Mouse (Mus musculus): ENCODE results near the gene Prkx. TPM values are rescaled to one million over a fixed set of nuclear protein-coding genes. Genes with fewer than 3 reads are reported as not detected.

Prkx gene
- polyA plus RNA-seq, 1 experiment from 2014 or later: 31.1 TPM

DNA sequence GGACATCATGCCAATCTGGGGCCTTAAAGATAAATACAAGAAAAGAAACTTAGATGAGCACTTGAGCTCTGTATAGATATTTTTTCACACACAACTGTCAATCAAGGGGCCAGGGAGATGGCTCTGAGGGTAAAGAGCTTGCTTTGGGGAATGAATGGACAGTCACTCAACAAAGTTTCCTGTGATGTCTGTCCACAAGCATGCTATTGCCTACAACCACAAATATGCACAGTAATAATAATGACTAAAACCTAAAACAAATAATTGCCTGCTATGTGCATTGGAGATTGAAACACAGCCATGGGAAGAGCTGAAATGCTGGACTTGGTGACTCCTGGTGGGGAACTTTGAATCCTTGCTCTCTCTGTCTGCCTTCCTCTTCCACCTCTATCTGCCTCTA, 9.7 kb downstream of the Prkx start:
- no peaks in the 10 kb centered on the region for H3K4me1 ChIP-seq (replicated peaks)
- H3K36me3 ChIP-seq: peaks cover 30% of the 10 kb centered on the region
- no peak for ATAC-seq (ENCODE audit: low read depth)
- no peaks in the 10 kb centered on the region for H3K27me3 ChIP-seq
- no peak overlapping the region for H3K4me3 ChIP-seq
- H3K9ac ChIP-seq: no peak overlapping the region
- no peak overlapping the region for H3K4me2 ChIP-seq
- no peak overlapping the region for H3K27ac ChIP-seq (replicated peaks)
- H3K9me3 ChIP-seq: no peaks in the 10 kb centered on the region

DNA sequence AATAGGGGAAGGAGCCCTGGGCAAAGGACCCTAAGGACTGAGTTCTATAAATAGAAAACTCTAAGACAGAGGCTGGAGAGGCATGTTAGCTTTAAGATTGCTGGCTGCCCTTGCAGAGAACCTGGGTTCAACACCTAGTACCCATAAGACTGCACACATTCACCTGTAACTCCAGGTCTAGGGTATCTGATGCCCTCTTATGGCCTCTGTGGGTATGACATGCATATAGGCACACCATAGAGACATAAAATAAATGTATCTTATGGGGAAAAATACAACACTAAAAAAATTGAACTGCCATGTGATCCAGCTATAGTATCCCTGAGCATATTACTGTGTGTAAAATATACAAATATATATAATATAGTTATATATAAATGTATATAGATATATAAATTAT, 18.3 kb downstream of the Prkx start:
- Histone ChIP-seq H3K27ac (replicated peaks) (no peak overlapping the region), H3K4me2 (no peak overlapping the region), H3K4me3 (no peak overlapping the region), H3K27me3 (no peaks in the 10 kb centered on the region), H3K36me3 (peaks cover 34% of the 10 kb centered on the region), H3K9ac (no peak overlapping the region), H3K4me1 (replicated peaks) (no peaks in the 10 kb centered on the region), H3K9me3 (no peaks in the 10 kb centered on the region)
- ATAC-seq (ENCODE audit: low read depth): no peak

DNA sequence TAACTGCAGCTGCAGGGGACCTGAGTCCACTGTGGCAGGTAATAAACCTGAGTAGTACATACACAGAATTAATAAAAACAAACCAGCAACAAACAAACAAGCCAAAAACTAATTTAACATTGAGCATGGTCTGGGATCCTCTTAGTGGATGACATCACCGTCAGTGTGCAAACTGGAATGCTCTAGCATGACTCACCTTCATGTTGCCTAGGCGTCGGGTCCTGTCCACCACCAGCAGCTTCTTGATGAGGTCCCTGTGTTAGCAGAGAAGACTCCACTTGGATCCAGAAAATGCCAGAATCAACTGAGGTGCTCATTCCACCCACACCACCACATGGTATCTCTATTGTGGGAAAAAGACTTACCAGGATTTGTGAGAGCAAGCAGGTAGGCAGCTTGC, 30.9 kb downstream of the Prkx start:
- Histone ChIP-seq H3K4me3 (no peak overlapping the region), H3K4me2 (no peak overlapping the region), H3K9me3 (no peaks in the 10 kb centered on the region), H3K9ac (no peak overlapping the region), H3K36me3 (peaks cover 49% of the 10 kb centered on the region), H3K27me3 (no peaks in the 10 kb centered on the region), H3K27ac (replicated peaks) (no peak overlapping the region), H3K4me1 (replicated peaks) (no peaks in the 10 kb centered on the region)
- 95% methylated on average over 3 of the region's 3 CpGs for WGBS
- no peak for ATAC-seq (ENCODE audit: low read depth)

DNA sequence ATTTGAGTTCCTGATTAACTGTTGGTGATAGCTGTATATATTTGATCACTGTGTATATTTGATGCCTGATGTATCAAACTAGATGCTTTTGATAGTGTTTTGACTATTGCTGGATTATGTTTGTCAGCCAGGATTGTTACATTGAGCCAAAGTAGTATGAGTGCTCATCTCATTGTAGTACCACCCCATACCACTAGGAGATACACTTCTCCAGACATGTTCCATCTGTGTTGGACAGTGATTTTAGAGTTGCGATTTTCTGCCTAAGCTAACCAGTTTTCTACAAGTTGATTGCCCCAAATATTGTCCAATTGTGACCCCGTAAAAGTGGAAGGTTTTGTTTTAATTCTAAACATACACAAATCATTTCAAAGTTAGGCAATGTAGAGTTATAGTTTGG, 51.8 kb downstream of the Prkx start:
- no peaks in the 10 kb centered on the region for H3K9me3 ChIP-seq
- 79% methylated on average over 2 of the region's 2 CpGs for WGBS
- no peaks in the 10 kb centered on the region for H3K27me3 ChIP-seq
- H3K36me3 ChIP-seq: no peaks in the 10 kb centered on the region
- no peak overlapping the region for H3K4me3 ChIP-seq
- no peak for ATAC-seq (ENCODE audit: low read depth)
- no peak overlapping the region for H3K4me2 ChIP-seq
- H3K4me1 ChIP-seq (replicated peaks): no peaks in the 10 kb centered on the region
- no peak overlapping the region for H3K9ac ChIP-seq
- H3K27ac ChIP-seq (replicated peaks): no peak overlapping the region

DNA sequence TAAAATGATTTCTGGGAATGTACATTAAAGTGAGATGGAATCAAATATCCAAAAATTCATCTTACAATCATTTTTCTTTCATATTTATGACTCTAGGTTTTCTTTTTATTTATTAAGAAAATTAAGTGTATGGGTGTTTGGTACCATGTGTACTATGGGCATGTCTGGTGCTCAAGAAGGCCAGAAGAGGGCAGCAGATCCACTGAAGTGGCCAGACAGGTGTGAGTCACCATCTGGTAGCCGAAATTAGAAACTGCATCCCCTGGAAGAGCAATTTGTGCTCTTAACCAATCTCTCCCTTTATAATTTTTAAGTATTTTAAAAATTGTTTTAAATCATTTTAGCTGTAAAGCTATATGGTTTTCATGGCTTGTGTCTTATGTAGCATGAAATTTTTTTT, 54.7 kb downstream of the Prkx start:
- H3K27me3 ChIP-seq: no peaks in the 10 kb centered on the region
- H3K9ac ChIP-seq: no peak overlapping the region
- no peak overlapping the region for H3K4me3 ChIP-seq
- WGBS: 19% methylated on average over 1 of the region's 1 CpGs
- H3K9me3 ChIP-seq: no peaks in the 10 kb centered on the region
- ATAC-seq (ENCODE audit: low read depth): no peak
- H3K36me3 ChIP-seq: no peaks in the 10 kb centered on the region
- H3K27ac ChIP-seq (replicated peaks): no peak overlapping the region
- no peak overlapping the region for H3K4me2 ChIP-seq
- H3K4me1 ChIP-seq (replicated peaks): no peaks in the 10 kb centered on the region

DNA sequence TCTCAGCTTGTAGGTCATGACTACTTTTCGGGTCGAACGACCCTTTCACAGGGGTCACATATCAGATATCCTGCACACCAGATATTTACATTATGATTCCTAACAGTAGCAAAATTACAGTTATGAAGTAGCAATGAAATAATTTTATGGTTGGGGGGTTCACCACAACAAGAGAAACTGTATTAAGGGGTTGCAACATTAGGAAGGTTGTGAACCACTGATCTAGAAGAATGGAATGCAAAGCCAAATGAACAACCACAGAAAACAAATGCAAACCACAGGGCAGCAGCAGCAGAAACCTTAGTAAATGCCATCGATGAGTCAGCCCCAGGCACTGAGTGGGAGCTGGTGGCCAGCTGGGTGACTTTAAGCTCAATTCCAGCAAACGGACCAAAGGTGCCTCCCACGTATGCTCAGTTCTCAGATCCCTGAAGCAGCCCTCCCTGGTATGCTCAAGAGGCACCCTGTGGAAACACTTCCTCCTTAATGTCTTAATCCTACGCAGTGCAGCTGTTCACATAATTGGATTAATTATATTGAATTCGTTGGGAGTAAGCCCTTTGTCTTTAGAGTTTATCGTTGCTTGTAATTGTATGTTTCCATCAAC, 62.0 kb downstream of the Prkx start:
- H3K36me3 ChIP-seq: no peaks in the 10 kb centered on the region
- WGBS: 74% methylated on average over 9 of the region's 9 CpGs
- no peak for ATAC-seq (ENCODE audit: low read depth)
- no peaks in the 10 kb centered on the region for H3K27me3 ChIP-seq
- no peak overlapping the region for H3K9ac ChIP-seq
- no peak overlapping the region for H3K27ac ChIP-seq (replicated peaks)
- H3K4me2 ChIP-seq: no peak overlapping the region
- H3K4me3 ChIP-seq: no peak overlapping the region
- H3K4me1 ChIP-seq (replicated peaks): no peaks in the 10 kb centered on the region
- H3K9me3 ChIP-seq: no peaks in the 10 kb centered on the region

DNA sequence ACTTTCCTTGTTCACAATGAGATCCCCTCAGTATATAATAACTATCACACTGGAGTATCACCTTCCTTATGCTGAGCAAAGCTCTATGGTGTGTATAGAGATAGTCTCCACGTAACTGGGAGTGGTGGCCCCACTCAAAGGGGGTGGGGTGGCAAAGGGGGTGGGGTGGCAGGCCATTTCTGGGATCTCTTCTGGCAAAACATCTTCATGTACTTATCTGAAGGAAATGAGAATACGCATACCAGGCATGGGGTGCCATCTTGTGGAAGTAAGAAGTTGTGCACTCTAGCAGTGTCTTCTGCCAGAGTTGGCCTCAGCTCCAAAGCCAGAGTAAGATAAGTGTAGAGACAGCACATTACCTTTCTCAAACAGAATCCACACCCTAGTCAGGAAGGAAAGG, 75.8 kb downstream of the Prkx start:
- Histone ChIP-seq H3K27ac (replicated peaks) (no peak overlapping the region), H3K36me3 (no peaks in the 10 kb centered on the region), H3K4me1 (replicated peaks) (no peaks in the 10 kb centered on the region), H3K27me3 (no peaks in the 10 kb centered on the region), H3K4me2 (no peak overlapping the region), H3K4me3 (no peak overlapping the region), H3K9ac (no peak overlapping the region), H3K9me3 (no peaks in the 10 kb centered on the region)
- ATAC-seq (ENCODE audit: low read depth): no peak
- 13% methylated on average over 2 of the region's 2 CpGs for WGBS

Other genes with a start within 250 kb of the Prkx start
- not detected in 2 replicates for gene Pbsn, start 57.3 kb upstream of the Prkx start, polyA plus RNA-seq (2015; fragmentation: Nextera tagmentation; extraction: Ambion mirVana)
- not detected in 2 replicates for gene Gm14744, start 68.5 kb upstream of the Prkx start, polyA plus RNA-seq (2015; fragmentation: Nextera tagmentation; extraction: Ambion mirVana)
- not detected in 2 replicates for gene 5430402E10Rik, start 128.8 kb upstream of the Prkx start, polyA plus RNA-seq (2015; fragmentation: Nextera tagmentation; extraction: Ambion mirVana)

Measured in neural tube, embryonic 13.5 days (tissue).